Mouse (Mus musculus): ENCODE measurements around the gene D17Wsu92e. TPM values are rescaled to one million over a fixed set of nuclear protein-coding genes. Genes with fewer than 3 reads are reported as not detected.

D17Wsu92e gene
- polyA plus RNA-seq, 1 experiment, result 80.5 TPM

DNA sequence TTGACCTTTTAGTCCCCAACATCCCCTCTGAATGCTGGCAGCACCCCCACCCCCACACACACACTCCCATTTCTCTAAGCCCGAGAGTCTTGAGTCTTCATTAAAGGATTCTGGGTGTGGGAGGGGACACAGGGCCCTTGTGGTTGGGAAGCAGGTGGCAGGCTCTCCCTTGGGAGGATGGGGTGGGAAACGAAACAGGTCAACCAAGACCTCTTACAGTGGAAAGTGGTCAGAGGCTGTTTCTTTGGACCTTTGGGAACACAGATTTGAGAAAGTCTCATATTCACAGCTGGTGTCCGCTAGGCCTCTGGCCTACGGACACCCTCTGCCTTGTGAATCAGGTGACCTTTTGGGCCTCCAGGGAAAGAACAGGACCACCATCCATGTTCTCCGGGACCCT, 110.8 kb downstream of the D17Wsu92e start:
- no peak for TF ChIP-seq GATA1 (IDR thresholded peaks at IDR 0.05; ENCODE audit: low read length)

DNA sequence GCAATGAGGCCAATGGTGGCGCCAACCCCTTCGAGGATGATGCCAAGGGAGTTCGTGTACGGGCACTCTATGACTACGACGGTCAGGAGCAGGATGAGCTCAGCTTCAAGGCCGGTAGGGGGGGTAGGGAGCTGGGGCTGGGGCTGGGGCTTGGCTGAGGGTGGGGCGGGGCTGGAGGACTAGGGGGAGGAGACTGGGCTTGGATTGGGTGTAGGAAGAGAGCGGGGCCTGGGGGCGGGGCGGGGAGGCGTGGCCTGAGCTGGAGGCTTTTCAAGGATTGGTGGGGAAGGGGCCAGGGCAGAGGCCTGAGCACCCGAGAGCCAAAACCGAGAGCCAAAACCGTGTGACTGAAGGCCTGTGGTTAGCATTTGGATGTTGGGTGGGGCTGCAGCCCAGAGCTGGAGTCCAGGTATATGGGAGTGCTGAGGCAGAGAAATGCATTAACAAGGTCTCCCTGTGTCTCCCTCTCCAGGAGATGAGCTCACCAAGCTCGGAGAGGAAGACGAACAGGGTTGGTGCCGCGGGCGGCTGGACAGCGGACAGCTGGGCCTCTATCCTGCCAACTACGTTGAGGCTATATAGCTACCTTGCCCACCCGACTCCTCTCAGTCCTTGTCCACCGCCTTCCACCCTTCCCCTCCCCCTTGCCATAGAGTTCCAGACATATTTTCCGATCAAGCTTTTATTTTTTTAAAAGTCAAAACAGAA, 112.3 kb downstream of the D17Wsu92e start:
- no peak for TF ChIP-seq GATA1 (IDR thresholded peaks at IDR 0.05; ENCODE audit: low read length)

DNA sequence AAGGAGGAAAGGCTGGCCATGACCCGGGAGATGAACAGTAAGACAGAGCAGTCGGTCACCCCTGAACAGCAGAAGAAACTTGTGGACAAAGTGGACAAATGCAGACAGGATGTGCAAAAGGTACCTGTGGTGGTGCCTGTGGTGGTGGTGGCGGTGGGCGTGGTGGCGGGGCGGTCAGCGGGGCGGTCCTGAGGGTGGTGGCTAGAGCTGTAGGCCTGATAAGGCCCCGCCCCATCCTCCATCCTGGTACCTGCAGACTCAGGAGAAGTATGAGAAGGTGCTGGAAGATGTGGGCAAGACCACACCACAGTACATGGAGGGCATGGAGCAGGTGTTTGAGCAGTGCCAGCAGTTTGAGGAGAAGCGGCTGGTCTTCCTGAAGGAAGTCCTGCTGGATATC, 114.8 kb downstream of the D17Wsu92e start:
- TF ChIP-seq GATA1 (IDR thresholded peaks at IDR 0.05; ENCODE audit: low read length), result no peak

DNA sequence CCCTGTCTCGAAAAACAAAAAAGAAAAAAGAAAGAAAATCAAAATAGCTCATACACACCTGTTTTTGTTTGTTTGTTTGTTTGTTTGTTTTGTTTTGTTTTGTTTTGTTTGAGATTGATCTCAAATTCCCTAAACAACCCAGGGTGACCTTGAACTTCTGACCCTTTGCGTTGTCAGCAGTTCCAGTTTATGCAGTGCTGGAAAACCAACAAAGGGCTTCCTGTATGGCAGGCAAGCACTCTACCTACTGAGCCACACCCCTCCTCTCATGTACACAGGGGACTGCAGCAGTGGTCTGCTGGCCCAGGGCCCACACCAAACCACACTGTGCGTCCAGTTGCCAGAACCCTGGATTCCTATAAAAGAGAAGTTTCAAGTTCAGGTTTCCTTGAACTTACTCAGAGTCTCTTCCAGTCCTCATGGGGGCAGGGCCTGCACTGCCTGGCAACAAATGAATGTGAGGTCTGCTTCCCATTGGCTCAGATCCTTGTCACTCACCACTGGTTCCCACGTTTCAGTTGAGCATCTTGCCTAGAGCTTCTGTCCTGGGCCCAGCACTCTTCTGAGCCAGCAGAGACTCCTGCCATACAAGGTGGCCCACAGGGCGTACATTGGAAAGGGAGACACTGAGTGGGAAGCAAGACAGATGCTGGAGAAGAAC, 116.4 kb downstream of the D17Wsu92e start:
- TF ChIP-seq GATA1 (IDR thresholded peaks at IDR 0.05; ENCODE audit: low read length), result no peak

DNA sequence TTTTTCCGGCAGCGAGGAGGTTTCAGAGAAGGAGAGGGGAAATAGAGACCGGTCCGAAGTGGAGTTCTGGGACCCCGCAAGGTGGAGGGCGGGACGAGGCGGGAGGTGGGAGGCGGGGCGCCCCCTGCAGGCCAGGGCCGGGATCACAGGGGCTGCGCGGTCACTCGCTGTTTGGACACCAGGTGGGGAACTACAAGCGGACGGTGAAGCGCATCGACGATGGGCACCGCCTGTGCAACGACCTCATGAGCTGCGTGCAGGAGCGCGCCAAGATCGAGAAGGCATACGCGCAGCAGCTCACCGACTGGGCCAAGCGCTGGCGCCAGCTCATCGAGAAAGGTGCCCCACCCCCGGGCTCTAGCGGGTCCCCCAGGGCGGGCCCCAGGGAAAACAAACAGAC, 117.9 kb downstream of the D17Wsu92e start:
- TF ChIP-seq GATA1 (IDR thresholded peaks at IDR 0.05; ENCODE audit: low read length), result no peak

DNA sequence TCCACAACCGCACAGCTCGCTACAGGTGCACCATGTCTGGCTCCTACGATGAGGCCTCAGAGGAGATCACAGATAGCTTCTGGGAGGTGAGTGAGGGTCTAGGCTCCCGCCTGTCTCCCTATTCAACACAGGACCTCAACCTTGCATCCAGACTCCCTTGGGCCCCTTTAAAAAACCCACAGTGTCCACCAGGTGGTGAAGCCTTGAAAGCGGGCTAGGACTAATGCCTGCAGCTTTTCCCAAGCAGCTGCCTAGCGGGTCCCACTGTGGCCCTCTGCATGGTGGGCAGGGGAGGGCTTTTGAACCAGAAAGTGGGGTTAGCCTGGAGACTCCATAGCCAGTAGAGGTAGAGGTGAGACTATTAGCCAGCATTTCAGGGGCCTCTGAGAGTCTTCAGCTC, 118.6 kb downstream of the D17Wsu92e start:
- TF ChIP-seq GATA1 (IDR thresholded peaks at IDR 0.05; ENCODE audit: low read length), result no peak

Other genes starting within 250 kb of the D17Wsu92e start
- gene Nudt3, start 197.2 kb downstream of the D17Wsu92e start, polyA plus RNA-seq (2012), result 159 and 230 TPM in 2 replicates
- gene RPS10-NUDT3, start 185.4 kb downstream of the D17Wsu92e start, polyA plus RNA-seq (2012), result not detected in 2 replicates
- 2,779 and 3,446 TPM in 2 replicates for gene Rps10, start 184.0 kb downstream of the D17Wsu92e start, polyA plus RNA-seq (2012)
- gene Pacsin1, start 165.1 kb downstream of the D17Wsu92e start, polyA plus RNA-seq (2012), result not detected in 2 replicates
- 0.08 and 0.10 TPM in 2 replicates for gene Spdef, start 91.7 kb downstream of the D17Wsu92e start, polyA plus RNA-seq (2012)
- 734 and 1,027 TPM in 2 replicates for gene Snrpc, start 17.5 kb upstream of the D17Wsu92e start, polyA plus RNA-seq (2012)
- gene Uhrf1bp1, start 35.8 kb upstream of the D17Wsu92e start, polyA plus RNA-seq (2012), result 16.4 and 40.8 TPM in 2 replicates
- gene Anks1, start 88.7 kb upstream of the D17Wsu92e start, polyA plus RNA-seq (2012), result 11.1 and 13.2 TPM in 2 replicates
- gene Taf11, start 89.2 kb upstream of the D17Wsu92e start, polyA plus RNA-seq (2012), result 42.7 and 57.3 TPM in 2 replicates